Mouse (Mus musculus): ENCODE measurements around the gene Ttc28. TPM values are rescaled to one million over a fixed set of nuclear protein-coding genes. Genes with fewer than 3 reads are reported as not detected.
"Not testable (repeated sequence)": the region's sequence is repeated elsewhere in the genome, so short reads cannot be mapped to it uniquely, and the experiment has no call there.

Gene Ttc28
- polyA plus RNA-seq, 1 experiment from 2014 or later, result 3.5 TPM

GRCm38 (mm10) chr5:111256181-111256580 is 376.6 kb downstream of the Ttc28 start:
- DNase-seq (ENCODE audit: low spot score) (no peak), ATAC-seq (ENCODE audit: low FRiP score, low TSS enrichment) (no peak)
- no peak overlapping the region for H3K9ac ChIP-seq (ENCODE audit: low read length)
- H3K27me3 ChIP-seq (ENCODE audit: control insufficient read depth, insufficient read depth, low read length), result no peaks in the 10 kb centered on the region
- H3K4me3 ChIP-seq (ENCODE audit: low read depth, low read length), result no peak overlapping the region
- H3K9me3 ChIP-seq (ENCODE audit: control insufficient read depth, low read length), result no peaks in the 10 kb centered on the region
- H3K27ac ChIP-seq (replicated peaks), result no peak overlapping the region
- H3K4me1 ChIP-seq (replicated peaks; ENCODE audit: control insufficient read depth, insufficient read depth), result no peaks in the 10 kb centered on the region
- WGBS, result 41% methylated on average over 7 of the region's 7 CpGs
- H3K36me3 ChIP-seq (ENCODE audit: control insufficient read depth, insufficient read depth, low read length), result no peaks in the 10 kb centered on the region
- H3K4me2 ChIP-seq (replicated peaks; ENCODE audit: low read depth), result no peak overlapping the region
- TF ChIP-seq EP300 (optimal IDR thresholded peaks at IDR 0.05) (no peak), CTCF (IDR thresholded peaks at IDR 0.05; ENCODE audit: low read depth) (no peak)

DNA sequence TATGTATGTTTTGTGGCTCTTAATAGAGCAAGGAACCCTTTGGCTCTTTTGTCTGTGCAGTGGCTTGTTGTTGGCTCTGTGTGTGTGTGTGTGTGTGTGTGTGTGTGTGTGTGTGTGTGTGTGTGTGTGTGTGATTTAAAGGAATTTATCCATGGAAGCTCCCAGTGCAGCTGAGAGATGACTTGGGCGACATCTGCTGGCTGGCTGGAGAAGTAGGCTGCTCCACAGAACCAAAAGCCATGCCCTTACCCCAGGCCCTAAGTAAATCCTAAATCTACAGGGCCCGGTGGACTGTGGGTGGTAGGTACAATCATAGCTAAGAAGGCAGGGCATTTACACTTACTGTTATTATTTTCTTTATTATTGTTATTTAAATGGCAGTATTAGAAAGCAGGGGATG is 377.5 kb downstream of the Ttc28 start:
- H3K4me1 ChIP-seq (replicated peaks; ENCODE audit: control insufficient read depth, insufficient read depth), result no peaks in the 10 kb centered on the region
- no peak overlapping the region for H3K27ac ChIP-seq (replicated peaks)
- no peak overlapping the region for H3K4me3 ChIP-seq (ENCODE audit: low read depth, low read length)
- ATAC-seq (ENCODE audit: low FRiP score, low TSS enrichment) (no peak), DNase-seq (ENCODE audit: low spot score) (peak; percentile 68)
- 0% methylated on average over 2 of the region's 2 CpGs for WGBS
- H3K9ac ChIP-seq (ENCODE audit: low read length), result no peak overlapping the region
- no peaks in the 10 kb centered on the region for H3K36me3 ChIP-seq (ENCODE audit: control insufficient read depth, insufficient read depth, low read length)
- H3K4me2 ChIP-seq (replicated peaks; ENCODE audit: low read depth), result no peak overlapping the region
- no peaks in the 10 kb centered on the region for H3K27me3 ChIP-seq (ENCODE audit: control insufficient read depth, insufficient read depth, low read length)
- TF ChIP-seq EP300 (optimal IDR thresholded peaks at IDR 0.05) (no peak), CTCF (IDR thresholded peaks at IDR 0.05; ENCODE audit: low read depth) (peak; percentile 86)
- no peaks in the 10 kb centered on the region for H3K9me3 ChIP-seq (ENCODE audit: control insufficient read depth, low read length)

DNA sequence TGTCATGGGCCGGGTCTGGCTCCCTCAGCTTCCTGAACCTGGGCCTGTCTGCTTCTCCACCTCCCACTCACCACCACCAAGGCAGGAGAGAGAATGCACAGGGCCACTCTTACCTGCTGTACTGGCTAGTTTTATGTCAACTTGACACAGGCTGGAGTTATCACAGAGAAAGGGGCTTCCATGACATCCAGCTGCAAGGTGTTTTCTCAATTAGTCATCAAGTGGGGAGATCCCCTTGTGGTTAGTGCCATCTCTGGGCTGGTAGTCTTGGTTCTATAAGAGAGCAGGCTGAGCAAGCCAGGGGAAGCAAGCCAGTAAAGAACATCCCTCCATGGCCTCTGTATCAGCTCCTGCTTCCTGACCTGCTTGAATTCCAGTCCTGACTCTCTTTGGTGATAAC is 381.6 kb downstream of the Ttc28 start:
- WGBS, result 92% methylated on average over 1 of the region's 1 CpGs
- H3K27ac ChIP-seq (replicated peaks); DNase-seq (ENCODE audit: low spot score); H3K27me3 ChIP-seq (ENCODE audit: control insufficient read depth, insufficient read depth, low read length); H3K4me2 ChIP-seq (replicated peaks; ENCODE audit: low read depth); H3K9me3 ChIP-seq (ENCODE audit: control insufficient read depth, low read length); ATAC-seq (ENCODE audit: low FRiP score, low TSS enrichment); H3K4me1 ChIP-seq (replicated peaks; ENCODE audit: control insufficient read depth, insufficient read depth); H3K9ac ChIP-seq (ENCODE audit: low read length); H3K36me3 ChIP-seq (ENCODE audit: control insufficient read depth, insufficient read depth, low read length); H3K4me3 ChIP-seq (ENCODE audit: low read depth, low read length): not testable (repeated sequence)

- Histone ChIP-seq H3K4me3 (ENCODE audit: low read depth, low read length) (no peak overlapping the region), H3K9ac (ENCODE audit: low read length) (no peak overlapping the region), H3K9me3 (ENCODE audit: control insufficient read depth, low read length) (no peaks in the 10 kb centered on the region), H3K27ac (replicated peaks) (peak overlapping the region; percentile 78), H3K4me1 (replicated peaks; ENCODE audit: control insufficient read depth, insufficient read depth) (no peaks in the 10 kb centered on the region; the same call in 1 of the 2 replicates), H3K4me2 (replicated peaks; ENCODE audit: low read depth) (no peak overlapping the region), H3K36me3 (ENCODE audit: control insufficient read depth, insufficient read depth, low read length) (0 out of 2 replicates have a peak, but pooled peaks cover 4% of the 10 kb centered on the region), H3K27me3 (ENCODE audit: control insufficient read depth, insufficient read depth, low read length) (no peaks in the 10 kb centered on the region)
- no peak for ATAC-seq (ENCODE audit: low FRiP score, low TSS enrichment)
- WGBS, result 58% methylated on average over 13 of the region's 13 CpGs
- DNase-seq (ENCODE audit: low spot score), result no peak
- TF ChIP-seq CTCF (IDR thresholded peaks at IDR 0.05; ENCODE audit: low read depth) (no peak), EP300 (optimal IDR thresholded peaks at IDR 0.05) (no peak)
Observed at GRCm38 (mm10) chr5:111261733-111262573, 382.4 kb downstream of the Ttc28 start.

DNA sequence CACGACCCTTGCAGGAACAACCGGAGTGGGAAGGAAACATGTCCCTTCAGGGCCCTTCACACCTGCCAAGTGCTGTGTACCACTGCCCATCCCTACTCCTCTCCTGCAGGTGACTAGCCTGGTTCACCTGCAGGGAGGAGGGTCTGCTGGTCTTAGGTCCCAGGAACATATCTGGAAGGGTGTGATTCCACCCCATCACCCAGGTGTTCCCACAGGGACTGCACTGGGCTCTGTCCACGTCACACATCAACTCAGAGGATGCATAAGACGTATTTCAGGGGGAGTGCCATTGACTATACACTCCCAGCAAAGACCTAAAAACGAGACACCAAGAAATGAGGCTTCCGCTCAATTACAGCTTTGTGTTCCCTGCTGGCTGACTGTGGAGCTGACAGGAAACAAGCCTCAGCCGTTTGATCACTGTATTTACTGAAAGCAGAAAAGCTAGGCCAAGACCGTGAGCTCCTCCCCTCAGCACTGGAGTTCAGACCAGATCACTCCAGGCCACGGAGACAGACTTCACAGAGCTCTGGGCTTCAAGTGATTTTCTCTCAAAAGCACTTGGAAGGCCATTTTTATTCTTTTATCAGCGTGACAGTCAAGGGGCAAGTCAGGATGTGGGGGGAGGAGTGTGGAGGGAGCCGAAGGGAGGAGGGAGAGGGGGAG is 383.1 kb downstream of the Ttc28 start:
- H3K27ac ChIP-seq (replicated peaks), result peak overlapping the region; percentile 78
- H3K36me3 ChIP-seq (ENCODE audit: control insufficient read depth, insufficient read depth, low read length), result 0 out of 2 replicates have a peak, but pooled peaks cover 4% of the 10 kb centered on the region
- peak; percentile 48; the same call in 1 of the 2 replicates for ATAC-seq (ENCODE audit: low FRiP score, low TSS enrichment)
- no peaks in the 10 kb centered on the region for H3K9me3 ChIP-seq (ENCODE audit: control insufficient read depth, low read length)
- DNase-seq (ENCODE audit: low spot score), result peak; percentile 22
- no peak for TF ChIP-seq EP300 (optimal IDR thresholded peaks at IDR 0.05)
- TF ChIP-seq CTCF (IDR thresholded peaks at IDR 0.05; ENCODE audit: low read depth), result peak; percentile 43
- no peaks in the 10 kb centered on the region for H3K27me3 ChIP-seq (ENCODE audit: control insufficient read depth, insufficient read depth, low read length)
- peak overlapping the region; percentile 27; the same call in 1 of the 2 replicates for H3K9ac ChIP-seq (ENCODE audit: low read length)
- H3K4me3 ChIP-seq (ENCODE audit: low read depth, low read length), result no peak overlapping the region
- no peaks in the 10 kb centered on the region; the same call in 1 of the 2 replicates for H3K4me1 ChIP-seq (replicated peaks; ENCODE audit: control insufficient read depth, insufficient read depth)
- 24% methylated on average over 11 of the region's 11 CpGs for WGBS
- H3K4me2 ChIP-seq (replicated peaks; ENCODE audit: low read depth), result no peak overlapping the region

GRCm38 (mm10) chr5:111263370-111263769 is 383.8 kb downstream of the Ttc28 start:
- WGBS, result 39% methylated on average over 5 of the region's 5 CpGs
- H3K4me1 ChIP-seq (replicated peaks; ENCODE audit: control insufficient read depth, insufficient read depth), result no peaks in the 10 kb centered on the region; the same call in 1 of the 2 replicates
- peak overlapping the region; percentile 78 for H3K27ac ChIP-seq (replicated peaks)
- H3K9ac ChIP-seq (ENCODE audit: low read length), result 0 out of 2 replicates have a peak overlapping the region, but pooled peaks have one; percentile 27
- H3K27me3 ChIP-seq (ENCODE audit: control insufficient read depth, insufficient read depth, low read length), result no peaks in the 10 kb centered on the region
- H3K4me2 ChIP-seq (replicated peaks; ENCODE audit: low read depth), result no peak overlapping the region
- ATAC-seq (ENCODE audit: low FRiP score, low TSS enrichment), result no peak
- 0 out of 2 replicates have a peak, but pooled peaks cover 4% of the 10 kb centered on the region for H3K36me3 ChIP-seq (ENCODE audit: control insufficient read depth, insufficient read depth, low read length)
- H3K4me3 ChIP-seq (ENCODE audit: low read depth, low read length), result no peak overlapping the region
- no peak for DNase-seq (ENCODE audit: low spot score)
- TF ChIP-seq CTCF (IDR thresholded peaks at IDR 0.05; ENCODE audit: low read depth), result no peak
- TF ChIP-seq EP300 (optimal IDR thresholded peaks at IDR 0.05), result no peak
- no peaks in the 10 kb centered on the region for H3K9me3 ChIP-seq (ENCODE audit: control insufficient read depth, low read length)

Measured in stomach, postnatal 0 days (tissue).